Mouse (Mus musculus) lung, postnatal 10 days (tissue): Measurements from ENCODE around the gene Dazap1.
A peak's percentile ranks its signal among the peaks of the same experiment; 100 is the strongest.

Experiments used
- DNase-seq: peaks from one replicate; pipeline ENCODE4 v3.0.0; 2021

Dazap1 gene

DNA sequence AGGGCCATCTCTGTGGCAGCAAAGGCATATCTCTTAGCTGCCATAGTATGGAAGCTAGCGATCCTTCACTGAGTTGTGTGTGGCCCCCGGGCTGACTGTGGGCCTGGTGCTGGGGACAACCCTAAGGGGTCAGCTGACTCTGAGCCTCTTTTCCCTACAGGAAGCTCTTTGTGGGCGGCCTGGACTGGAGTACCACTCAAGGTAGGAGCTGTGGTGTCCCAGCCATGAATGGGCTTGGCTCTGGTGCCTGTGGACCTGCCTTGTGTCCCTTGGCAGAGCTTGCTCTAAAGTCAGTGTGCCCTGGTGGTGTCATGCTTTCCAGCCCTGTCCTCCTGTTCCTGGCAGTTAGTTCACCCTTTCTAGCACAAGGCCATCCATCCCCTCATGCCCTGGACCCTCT lies 12.6 kb downstream of the Dazap1 start:
- no peak for DNase-seq

DNA sequence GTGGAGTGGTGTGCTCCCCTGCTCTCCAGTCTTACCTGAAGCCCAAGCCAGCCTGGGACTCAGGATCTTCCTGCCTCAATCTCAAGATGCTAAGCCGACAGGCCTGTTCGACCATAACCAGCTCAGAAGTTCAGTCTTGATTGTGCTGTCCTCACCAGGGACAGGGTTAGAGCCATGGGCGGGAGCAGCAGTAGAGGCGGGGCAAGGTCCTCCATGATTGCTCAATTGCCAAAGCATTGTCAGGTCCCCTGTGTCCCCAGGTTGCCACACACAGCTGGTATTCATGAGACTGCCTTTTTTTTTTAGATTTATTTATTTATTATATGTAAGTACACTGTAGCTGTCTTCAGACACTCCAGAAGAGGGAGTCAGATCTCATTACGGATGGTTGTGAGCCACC lies 15.0 kb downstream of the Dazap1 start:
- DNase-seq: no peak

DNA sequence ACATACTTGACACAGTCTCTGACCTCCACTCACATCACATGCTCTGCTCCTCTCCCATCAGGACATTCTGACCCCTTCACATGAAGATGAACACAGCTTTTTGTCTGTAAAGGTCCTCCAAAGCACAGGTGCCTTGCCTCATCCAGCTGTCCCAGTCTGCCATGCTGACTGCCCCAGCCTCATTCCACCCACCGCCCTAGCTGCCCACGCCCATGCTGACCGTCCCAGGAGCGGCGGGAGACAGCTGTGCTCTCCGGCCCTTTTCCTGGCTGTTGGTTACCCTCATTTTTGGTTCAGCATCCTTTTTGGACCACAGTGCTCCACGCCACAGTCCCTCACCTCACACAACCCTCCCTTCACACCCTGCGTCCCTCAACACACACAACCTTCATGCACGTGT lies 17.1 kb downstream of the Dazap1 start:
- DNase-seq: no peak

DNA sequence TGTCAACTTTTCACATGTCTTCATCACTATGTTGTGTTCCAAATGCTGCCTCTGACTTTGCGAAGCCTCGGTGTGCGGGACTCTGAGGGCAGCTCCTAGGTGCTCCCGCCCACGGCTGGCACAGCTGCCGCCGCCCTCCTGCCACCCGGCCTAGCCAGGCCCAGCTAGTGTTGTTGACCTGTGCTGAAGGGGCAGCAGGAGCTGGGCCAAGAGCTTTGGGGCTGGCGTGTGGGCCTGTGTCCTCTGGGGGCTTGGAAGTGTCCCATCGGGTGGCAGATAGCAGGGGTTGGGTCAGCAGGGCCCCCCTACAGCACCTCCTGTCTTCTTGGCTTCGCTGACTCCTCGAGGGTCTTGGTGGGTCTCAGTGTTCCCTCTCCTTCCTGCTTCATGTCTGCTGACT lies 18.0 kb downstream of the Dazap1 start:
- no peak for DNase-seq

DNA sequence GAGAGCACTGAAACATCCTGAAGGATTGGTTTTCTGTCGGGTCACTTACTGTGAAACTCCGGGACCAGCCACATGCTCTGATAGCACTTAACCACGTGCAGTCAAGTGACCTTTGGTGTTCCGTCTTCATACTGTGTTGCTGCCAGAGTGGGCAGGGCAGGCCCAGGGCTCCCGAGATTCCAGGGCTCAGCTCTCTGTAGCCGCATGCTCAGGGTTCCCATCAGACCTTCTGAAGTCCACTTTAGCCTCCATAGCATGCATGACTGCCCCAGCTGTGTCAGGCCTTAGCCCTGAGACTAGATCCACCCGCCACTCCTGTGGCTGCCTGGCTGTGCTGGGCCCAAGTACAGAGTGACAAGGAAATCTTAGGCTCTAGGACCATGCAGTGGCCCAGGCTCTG lies 20.0 kb downstream of the Dazap1 start:
- DNase-seq: no peak

DNA sequence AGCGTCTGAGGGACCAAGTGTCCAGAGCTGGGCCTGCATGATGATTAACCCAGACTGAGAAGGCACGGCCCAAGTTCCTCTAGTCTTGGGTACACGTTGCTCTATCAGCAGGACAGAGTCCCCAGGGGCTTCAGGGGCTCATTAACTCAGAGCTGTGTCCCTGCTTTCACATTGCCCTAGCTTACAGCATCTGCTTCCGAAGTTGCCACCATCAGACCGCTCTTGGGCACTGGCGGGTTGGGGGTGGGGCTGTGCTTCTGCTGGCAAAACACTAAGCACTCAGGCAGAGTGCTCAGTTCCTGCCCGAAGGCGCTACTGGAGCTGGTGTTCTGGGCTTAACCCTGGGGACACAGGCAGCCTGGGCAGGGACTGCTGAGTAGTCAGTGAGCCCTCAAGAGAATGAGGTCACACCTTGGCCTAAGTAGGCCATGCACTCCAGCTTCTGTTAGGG lies 20.7 kb downstream of the Dazap1 start:
- peak; percentile 77 for DNase-seq

DNA sequence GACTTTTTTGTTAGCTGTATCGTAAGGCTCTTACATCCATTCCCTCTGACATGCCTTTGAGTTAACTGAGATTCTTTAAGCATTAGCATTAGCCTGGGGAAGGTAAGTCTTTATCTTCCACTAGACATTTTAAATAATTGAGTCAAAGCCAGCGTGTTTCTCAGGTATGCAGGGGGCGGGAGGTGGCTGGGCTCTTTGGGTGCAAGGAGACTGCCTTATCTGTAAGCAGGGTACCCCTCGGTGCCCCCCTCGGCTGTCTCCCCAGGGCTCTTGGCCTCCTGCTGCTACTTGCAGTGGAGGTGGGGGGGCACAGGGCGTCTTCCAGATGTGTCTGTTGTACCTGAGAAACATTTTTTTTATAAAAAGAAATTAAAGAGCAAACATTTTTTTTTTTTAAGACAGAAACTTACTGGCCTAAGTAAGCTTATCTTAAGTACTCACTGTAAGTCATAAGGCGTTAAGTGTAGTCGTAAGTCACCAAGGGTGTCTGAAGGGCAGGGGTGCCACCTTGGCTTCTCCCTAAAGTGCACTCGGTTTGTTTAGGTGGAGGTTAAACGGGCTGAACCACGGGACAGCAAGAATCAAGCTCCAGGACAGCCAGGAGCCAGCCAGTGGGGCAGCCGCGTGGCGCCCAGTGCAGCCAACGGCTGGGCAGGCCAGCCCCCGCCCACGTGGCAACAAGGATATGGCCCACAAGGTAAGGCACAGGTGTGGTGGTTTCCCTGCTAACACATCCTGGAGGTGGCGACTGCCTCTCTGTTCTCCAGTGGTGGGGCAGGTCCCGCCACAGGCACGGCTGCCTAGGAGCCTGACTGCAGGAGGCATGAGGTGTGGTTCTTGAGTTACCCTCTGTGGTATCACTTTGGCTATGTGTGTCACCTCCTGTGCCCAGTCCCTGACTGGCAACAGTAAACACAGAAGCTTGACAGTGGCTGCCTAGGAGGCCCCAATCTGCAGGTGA lies 21.5 kb downstream of the Dazap1 start:
- peak; percentile 56 for DNase-seq

DNA sequence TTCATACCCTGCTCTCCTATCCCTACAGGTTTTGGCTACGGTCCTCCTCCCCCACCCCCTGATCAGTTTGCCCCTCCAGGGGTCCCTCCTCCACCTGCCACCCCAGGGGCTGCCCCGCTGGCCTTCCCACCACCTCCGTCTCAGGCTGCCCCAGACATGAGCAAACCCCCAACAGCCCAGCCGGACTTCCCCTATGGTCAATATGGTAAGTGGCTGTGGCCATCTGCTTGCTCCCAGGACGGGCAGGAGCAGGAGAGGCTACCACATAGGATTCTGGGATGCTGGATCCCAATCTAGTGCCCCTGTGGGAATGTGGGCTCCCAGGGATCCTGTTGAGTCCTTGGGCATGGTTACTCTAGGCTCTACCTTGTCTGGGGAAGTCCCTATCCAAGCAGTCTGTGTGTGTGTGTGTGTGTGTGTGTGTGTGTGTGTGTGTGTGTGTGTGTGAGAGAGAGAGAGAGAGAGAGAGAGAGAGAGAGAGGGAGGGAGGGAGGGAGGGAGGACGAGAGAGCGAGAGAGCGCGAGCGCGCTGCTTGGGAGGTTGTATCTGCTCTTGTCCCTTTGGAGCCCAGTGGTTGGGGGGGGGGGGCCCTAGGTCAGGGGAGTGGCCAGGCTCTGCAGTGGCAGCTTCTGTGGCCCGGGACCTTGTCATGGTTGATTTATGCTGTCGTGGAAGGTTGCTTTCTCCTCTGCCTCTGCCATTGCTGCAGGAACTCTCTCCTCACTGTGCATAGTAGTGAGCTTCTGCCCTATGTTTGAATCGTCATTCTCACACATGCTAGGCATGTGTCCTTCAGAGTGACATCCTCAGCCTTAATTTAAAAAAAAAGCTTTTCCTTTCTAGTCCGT lies 24.2 kb downstream of the Dazap1 start:
- DNase-seq: no peak

DNA sequence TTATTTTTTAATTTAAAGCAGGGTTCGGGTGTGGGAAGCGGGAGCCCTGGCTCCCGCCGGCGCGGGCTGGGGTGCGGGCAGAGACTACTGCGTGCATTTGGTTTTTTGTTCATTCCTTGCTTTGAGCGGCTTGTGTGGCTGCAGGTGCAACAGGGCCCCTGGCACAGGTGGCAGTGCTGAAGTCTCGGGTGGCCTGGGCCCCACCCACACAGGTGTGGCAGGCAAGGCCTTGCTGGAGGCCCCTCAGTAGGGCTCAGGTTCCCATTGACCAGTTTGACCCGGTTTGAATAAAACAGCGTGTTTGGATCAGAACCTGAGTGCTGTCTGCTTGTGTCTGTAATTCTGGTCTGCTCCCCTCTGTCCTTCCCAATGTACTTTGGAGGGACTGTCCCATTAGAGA lies 26.8 kb downstream of the Dazap1 start:
- DNase-seq: no peak

DNA sequence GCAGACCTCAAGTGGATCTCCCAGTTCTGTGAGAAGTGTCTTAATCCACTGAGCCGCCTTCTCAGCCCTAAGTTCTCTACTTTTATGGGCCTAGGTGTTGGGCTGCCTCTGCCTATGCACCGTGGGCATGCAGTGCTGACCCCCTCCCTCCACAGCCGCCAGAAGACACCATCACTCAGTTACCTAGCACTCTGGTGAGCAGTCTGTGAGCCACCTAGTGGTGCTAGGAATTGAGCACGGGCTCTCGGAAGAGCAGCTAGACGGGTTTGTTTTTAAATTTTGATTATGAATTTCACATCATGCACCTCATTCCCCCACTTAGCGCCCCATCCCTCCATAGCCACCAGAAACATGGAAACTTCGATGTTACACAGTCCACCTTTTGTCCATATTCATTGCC lies 27.4 kb downstream of the Dazap1 start:
- no peak for DNase-seq

DNA sequence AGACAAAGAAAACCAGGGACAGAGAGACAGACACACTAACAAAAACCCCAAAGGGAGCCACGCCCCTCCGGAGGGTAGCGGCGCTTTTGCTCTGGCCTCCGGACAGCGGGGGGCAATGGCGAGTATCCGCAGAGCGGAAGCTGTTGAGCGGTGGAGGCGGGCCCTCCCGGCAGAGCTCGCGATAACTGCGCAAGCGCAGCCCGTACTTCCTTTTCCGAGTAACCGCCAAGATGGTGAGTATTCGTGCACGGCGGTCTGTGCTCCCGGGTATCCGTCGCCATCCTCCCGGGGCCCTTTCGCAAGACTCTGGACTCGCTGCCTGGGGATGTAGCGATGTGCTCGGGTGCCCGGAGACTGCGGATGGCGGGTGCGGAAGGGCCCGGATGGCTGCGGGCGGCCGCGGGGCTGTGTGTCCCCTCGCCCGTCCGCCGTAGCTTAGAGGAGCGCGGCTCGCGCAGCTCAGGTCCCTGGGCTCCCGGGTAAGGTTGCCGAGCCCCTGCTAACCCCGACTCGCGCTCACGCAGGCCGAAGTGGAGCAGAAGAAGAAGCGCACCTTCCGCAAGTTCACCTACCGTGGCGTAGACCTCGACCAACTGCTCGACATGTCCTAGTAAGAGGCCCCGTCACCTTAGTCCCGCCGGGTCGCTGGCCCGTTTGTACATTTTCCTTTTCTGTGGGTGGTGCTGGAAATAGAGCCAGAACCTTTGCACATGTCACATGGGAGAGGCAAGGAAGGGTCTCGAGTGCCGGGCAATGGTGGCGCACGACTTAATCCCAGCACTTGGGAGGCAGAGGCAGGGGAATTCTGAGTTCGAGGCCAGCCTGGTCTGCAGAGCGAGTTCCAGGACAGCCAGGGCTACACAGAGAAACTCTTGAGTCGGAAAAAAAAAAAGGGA lies 31.2 kb downstream of the Dazap1 start, which contains the start of gene Rps15:
Gene Rps15, plus strand, starts transcription at position 203 of the 896 bp plus-strand sequence.
- peak; percentile 98 for DNase-seq

DNA sequence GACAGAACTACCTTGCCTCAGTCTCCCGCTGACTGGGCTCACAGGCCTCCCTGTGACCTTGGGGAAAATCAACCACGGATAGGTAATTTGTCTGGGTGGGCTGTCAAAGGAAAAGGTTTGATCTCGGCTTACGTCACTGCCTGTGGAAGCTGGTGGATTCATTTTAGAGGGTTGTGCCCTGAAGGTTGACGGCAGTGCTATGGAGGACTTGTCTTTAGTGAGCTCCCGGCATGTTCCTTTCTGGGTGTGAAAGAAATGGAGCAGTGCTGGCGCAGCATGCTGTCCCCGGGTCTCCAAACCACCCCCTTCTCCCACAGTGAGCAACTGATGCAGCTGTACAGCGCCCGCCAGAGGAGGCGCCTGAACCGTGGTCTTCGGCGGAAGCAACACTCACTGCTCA lies 32.0 kb downstream of the Dazap1 start:
- no peak for DNase-seq

DNA sequence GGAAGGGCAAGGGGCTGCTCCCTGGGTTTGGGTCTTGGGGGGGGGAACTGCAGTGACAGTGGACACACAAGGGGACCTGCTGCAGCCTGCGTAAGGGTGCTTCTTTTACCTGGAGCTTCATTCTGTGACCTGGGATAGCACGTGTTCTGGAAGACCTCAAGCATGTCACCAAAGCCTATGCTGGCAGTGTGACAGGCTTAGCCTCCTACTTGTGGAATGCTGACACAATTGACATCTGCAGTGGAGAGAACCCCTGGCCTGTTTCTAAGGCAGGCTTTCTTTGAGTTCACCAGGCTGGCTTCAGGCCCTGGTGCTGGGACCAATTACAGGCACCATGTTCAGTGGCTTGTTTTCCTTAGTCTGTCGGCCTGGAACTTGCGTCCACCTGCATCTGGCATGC lies 33.0 kb downstream of the Dazap1 start:
- DNase-seq: no peak

DNA sequence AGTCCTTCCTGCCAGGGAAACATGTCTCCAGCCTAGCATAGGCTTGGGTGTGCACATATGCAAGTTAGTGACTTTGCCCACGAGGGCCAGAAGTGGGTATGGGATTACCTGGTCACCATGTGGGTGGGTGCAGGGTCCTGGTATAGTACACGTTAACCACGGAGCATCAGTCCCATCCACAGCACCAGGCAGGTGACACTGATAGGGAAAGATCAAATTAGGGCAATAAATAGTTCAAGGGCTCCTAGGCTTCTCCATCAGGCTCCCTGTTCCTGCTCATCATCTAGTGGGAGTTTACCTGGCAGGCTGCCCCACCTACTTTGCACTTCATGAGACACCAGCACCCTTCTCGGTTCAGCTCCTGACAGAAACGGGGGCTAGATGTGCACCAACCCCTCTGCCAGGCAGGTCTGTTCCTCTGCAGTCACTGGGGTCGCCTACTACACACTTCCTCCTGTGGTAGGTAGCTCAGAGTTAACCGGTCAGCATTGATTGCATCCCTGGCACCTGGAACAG lies 33.6 kb downstream of the Dazap1 start:
- no peak for DNase-seq

DNA sequence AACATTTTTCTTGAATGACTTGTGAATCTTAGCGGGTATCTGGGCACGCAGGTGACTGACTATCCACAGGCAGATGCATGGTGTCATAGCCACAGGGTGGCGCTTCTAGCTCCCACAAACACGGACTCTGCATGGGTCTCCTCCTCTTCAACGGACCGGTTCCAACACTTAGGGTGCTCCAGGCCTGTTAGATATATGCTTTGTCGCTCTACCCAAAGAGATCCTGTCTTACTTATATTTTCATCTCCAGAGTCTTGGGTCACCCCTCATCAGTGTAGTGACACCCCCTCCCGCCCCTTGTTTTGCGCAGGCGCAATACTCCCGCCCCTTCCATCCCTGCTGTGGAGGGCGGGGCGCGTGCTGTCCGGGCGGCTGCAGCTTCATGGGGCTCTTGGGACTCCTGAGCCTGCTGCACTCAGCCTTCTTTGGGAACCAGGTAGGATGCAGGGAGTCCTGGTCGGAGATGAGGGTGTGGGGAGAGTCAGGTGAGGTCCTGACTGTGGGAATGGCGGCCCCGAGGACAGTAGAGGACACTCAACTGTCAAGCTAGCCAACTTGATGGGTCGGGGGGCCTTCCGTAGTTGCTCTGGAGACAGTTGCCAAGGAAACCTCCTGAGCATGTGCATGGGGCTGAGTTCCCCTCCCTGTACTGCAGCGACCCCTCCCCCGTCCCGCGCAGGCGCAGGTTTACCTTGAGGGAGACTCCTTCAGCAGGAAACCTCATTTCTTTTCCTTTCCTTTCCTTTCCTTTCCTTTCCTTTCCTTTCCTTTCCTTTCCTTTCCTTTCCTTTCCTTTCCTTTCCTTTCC lies 34.5 kb downstream of the Dazap1 start, which contains the start of gene Apc2:
Gene Apc2, plus strand, starts transcription at position 360 of the 808 bp plus-strand sequence.
- peak; percentile 80 for DNase-seq

DNA sequence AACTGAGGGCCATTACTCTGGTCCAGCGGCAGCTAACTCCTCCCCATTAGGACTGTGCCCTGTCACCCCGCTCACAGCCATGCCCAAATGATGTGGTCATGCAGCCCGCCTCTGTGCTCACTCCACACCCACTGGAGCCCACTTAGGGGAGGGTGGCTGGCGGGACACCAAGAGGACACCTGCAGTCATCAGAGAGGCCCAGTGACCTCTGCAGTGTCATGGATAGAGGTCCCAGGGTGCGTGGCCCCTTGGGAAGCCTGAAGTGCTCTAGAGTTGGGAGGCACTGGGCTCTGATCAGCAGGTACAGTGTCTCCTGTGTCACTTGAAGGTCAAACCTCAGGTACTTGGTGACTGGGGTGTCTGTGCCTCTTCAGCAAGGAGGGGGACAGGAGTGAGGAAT lies 35.5 kb downstream of the Dazap1 start:
- no peak for DNase-seq

DNA sequence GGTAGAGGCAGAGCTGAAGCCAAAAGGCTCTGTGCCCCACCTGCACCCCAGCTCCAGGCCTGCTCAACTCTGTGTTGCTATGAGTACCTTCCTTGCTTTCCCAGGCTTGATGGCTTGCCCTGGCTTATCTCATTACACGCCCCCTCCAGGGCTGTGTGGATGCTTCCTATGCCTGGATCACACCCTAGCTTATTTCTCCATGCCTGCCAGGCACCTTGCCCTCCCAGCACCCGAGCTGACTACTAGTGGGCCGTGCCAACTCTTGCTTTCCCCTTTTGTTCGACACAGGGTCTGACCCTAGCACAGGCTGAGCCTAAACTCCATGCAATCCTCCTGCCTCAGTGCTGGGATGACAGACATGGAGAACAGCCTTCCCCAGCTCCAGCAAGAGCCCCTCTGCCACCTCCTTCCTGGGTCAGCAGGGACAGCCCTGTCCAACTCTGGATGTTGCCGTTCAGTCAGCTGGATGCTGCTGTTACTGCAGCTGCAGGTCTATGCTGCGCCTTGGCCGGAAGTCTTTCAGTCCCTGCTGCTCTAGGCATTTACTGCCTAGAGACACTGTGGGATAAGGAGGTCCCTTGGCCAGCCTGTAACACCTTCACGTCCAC lies 36.3 kb downstream of the Dazap1 start:
- no peak for DNase-seq

DNA sequence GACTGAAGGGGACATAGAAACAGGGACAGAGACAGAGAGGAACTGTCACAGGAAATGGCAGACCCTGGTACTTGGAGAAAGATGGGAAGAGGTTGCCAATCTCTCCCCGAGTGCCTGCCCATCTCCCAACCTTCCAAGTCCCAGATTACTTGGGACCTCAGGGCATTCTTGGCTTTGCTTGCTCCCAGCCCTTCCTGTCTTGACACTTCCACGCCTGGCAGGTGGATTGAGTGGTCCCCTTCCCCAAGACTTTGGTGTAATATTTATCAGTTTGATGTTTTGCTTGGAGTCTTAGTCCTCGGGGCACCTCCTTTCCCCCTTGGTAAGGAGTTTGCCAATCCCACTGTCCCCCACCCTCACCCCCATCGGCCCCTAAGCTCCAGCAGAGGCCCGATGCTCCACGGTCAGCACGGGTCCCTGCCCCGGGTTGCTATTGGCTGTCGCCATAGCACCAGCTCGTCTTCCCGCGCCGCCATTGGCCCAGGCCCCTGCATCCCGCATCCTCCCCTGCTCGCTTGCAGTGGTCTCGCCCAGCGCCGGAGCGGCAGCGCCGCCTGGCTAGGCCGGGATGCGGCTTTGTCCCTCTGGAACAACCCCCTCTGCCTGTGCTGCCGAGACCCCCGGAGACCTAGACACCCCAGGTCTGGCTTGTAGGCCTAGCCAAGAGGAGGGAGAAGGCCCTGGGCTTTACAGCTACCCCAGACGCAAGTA lies 37.4 kb downstream of the Dazap1 start:
- DNase-seq: peak; percentile 67

DNA sequence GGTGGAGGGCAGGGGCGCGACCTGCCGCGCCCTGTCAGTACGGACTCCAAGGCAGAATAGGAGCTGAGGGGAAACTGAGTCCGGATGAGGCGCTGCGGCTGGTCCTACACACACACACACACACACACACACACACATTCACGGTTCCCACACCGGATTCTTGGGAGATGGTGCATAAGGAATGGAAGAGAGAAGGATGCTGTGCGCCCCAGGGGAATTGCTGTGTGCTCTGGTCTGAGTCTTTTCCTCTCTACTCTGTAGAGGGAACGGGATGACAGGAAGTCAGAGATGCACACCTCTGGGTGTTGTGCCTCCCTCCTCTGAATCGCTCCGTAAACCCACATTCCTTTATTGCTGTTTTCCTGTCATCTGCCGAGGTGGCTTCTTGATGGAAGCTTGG lies 38.0 kb downstream of the Dazap1 start:
- no peak for DNase-seq

DNA sequence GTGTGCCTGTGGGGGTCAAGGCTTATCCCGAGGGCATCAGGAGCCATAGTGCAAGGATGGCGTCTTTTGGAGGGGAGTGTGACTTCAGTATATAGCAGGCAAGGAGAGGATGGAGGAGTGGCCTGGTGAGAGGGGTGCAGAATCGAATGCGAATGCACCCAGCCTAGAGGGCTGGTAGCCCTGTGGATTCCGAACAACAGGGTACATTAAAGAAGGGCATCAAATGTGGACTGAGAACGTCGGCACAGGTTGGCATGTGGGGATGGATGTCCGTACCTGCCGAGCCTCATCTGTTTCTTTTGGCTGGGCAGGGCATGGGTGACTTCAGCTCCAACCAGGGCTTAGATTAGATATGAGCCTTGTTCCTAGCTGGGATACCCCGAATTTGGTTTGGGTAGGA lies 38.5 kb downstream of the Dazap1 start:
- DNase-seq: no peak
